Mouse (Mus musculus) liver, adult (tissue): ENCODE measurements at regions not wholly inside any gene's neighbourhood (a gene's known extent, or its start where the extent isn't known, plus 50 kb on each side); places are given as distances from the start of the nearest gene placed in this dataset.

Experiments used
- GATA4 ChIP-seq: IDR thresholded peaks from 2 replicates; pipeline ENCODE4 v1.6.1; 2014; ENCODE audit warnings: mild to moderate bottlenecking, low read length; ENCODE audit not compliant: insufficient replicate concordance

DNA sequence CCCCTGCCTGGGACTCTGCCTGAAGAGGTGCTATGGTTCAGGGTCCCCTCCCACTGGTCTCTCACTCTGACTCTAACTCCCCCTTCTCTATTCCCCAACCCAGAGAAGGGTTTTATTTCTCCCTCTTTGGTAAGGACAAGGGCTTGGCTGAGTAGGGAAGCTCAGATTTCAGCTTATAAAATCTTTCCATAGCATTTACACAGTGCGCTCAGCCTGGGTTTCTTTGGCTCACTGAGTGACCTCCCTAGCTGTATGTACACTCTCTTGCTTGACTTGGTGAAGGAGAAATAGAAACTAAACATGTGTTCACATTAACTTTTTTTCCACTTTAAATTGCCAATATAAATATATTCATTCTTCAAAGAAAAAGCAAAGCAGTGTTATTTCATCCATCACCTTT lies 186.9 kb upstream of the G2e3 start:
- TF ChIP-seq GATA4, result no peak

DNA sequence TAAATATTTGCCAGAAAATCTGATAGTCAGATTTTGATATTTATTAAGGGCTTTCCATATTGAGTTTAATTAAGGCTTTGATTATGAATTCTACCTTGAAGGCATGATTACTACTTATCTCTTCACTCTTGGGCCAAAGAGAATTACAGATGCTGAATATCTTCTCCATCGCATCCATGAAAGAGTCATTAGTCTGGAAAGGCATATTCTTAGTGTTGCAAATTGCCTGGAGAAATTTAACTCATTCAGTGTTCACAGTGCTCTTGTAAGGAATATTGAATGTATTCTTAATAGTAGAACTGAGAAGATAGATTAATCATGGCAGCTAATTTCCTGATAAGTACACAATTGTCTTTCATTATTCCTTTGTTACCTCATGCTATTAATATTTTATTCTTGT lies 187.7 kb upstream of the G2e3 start:
- no peak for TF ChIP-seq GATA4

DNA sequence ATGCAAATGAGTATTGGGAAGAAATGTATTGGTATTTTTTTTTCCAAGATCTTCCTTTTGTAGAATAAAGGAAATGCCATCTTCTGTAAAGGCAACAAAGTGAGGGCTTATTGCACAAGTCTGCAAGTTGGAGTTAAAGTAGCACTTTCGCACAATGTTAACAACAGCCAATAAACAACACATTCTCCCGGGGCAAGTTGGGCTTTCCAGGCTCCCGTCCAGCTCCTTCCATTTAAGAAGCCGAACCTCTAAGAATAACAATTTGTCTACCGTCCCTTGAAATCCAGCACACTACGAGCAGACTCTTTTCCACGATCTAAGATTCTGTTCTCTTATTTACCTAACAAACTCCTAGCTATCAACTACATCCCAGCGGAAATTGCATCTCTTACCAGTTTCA lies 199.9 kb upstream of the G2e3 start:
- TF ChIP-seq GATA4, result no peak

DNA sequence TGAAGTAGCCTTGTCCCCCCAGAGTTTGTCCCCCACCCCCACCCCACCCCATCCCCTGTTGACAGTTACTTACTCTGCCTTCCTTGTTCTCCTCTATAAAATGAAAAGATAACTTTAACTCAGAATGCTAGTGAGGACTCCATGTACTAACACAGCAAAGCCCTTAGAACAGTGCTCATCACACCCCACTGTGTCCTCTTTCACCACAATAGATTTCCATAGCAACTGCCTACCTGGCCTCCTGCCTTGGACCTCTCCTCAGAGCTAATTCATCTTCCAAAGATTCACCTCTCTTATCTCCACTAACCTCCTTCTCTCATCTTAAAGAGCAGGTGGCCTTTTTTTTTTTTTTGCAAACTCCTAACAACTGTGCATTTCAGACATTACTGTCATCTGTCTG lies 204.0 kb upstream of the G2e3 start:
- TF ChIP-seq GATA4, result no peak

DNA sequence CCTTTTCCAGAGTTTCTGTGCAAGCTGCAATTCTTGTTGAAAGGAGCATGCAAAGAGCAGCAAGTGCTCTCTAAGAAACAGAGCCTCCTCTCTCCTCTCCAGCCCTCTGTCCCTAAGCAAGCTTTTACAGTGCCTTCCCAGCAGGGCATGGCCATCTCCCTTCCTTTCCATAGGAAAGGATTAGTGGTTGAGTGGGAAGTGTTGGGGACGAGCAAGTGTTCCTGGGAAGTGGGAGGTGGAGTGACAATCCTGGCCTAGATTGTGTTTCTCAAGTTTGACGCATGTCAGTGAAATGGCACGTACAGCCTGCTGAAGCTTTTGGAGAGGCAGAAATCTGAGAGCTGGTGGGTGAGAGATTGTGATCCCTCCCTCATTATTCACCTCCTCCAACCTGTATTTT lies 204.7 kb upstream of the G2e3 start:
- no peak for TF ChIP-seq GATA4

DNA sequence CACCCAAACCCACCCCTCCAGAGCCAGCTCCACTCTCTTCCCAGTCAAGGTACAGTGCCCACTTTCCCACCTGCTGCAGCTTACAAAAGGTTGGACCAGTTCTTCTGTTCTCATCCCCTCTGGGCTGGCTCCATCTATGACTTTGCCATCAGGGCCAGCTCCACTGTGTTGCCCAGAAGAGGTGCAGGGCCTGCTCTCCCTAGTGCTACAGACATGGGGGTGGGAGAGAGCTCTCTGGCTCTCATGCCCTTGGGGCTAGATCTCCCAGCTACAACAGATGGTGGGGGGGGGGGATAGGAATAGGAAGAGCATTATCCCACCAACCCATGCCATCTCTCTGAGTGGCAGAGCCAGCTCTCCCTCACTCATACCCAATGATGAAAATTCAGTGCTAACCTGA lies 219.6 kb upstream of the G2e3 start:
- TF ChIP-seq GATA4, result no peak

DNA sequence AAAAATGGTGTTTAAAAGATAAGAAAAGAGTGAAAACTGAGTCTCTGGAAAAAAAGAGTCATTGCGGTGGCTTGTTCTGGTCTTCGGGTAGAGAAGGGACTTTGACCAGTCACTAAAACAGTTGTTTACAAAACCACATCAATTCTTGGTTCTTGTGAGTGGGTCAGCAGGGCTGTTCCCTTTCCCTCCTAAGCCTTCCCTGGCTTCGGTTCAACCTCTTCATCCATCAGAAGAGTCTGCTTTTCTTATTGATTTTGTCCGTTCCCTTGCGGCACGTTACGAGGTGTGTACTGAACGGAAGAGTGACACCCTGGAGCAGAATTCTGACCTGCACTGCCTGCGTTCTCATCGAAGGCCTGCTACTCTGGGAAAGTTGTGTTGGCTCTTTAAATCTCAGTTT lies 229.1 kb upstream of the G2e3 start:
- no peak for TF ChIP-seq GATA4

DNA sequence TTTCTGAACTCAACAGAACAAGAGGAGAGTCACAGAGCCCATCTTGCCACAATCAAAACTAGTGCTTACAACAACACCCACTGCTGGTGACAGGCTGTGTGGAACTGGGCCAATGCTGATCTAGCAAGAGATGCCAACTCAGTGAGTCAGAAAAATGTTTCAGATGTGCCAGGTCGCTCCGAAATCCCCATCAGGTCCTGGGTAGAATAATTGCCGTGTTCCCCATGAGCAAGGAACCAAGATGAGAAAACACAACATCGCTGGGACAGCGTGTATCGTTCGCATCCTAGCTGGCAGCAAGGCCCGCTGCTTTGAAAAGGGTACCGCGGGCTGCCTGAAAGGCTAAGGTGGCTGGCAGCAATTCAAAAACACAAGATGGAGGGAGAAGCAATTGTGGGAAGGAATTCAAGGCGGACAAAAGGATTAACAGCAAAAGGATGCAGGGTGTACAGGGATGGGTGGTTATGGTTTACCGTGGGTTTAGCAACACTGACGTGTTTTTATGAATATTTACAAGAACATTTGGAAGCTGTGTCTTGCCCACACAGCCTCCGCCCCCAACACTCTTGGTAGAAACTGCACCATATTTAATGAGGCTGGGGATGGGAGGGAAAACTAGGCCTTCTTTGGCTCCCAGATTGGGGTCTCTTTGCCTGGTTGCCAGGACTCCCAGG lies 229.7 kb upstream of the G2e3 start:
- TF ChIP-seq GATA4, result no peak

DNA sequence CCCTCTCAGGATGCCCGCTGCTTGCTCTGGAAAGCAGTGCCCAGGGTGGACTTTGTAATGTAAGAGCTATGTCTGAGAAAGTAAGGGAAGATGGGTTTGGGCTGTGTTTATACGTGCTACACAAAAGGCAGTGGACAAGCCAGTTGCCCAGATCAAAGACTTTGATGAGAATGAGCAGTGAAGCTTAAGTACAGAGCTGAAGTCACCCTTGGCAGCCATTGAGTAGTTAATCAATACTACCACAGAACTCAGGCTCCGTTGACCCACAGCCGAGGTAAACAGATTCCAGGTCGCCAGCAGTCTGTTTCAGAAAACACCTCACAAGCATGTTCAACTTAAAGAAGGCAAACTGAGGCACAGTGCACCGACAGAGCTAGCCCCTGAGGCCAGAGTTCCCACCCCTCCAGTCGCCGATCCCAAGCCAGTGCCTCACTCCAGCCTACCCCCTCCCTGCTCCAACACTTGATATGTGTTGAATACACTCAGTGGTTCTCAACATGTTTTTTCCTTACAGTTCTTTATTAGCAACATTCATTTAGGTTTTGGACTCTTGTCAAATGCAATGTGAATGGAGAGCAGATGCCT lies 230.3 kb upstream of the G2e3 start:
- no peak for TF ChIP-seq GATA4

DNA sequence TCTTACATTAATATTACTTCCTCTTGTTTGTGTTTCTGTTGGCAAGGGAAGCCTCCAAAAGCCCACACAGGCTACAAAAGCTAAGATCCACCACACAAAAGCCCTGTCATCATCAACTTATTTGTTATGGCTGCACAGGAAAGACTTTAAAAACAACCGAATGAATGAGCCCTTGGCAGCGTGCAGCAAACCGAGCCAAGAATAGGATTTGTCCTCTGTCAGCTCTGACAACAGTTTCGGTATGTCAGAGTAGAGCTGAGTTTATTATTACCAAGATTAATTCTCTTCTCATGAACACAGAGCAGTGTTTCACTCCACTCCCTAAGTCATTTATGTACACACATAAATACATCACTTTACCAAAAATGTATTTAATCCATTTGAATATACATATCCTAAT lies 236.1 kb upstream of the G2e3 start:
- TF ChIP-seq GATA4, result no peak

DNA sequence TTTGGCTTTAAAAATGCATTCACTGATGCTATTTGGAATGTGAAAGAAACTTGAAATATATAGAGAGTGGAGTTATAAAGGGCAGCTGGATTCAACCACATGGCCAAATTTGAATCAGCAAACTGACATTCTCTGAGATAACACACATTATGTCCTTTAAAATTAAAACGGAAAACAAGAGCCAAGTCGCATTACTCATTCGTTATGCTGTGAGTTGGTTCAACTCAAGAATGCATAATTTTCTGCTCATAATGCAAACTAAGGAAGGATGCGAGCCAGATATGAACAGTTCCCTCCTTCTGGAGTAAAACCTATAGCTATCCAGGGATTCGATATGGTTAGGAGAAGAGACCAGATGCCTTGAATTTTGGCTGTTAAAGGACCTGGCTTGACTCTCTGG lies 239.8 kb upstream of the G2e3 start:
- TF ChIP-seq GATA4, result no peak

DNA sequence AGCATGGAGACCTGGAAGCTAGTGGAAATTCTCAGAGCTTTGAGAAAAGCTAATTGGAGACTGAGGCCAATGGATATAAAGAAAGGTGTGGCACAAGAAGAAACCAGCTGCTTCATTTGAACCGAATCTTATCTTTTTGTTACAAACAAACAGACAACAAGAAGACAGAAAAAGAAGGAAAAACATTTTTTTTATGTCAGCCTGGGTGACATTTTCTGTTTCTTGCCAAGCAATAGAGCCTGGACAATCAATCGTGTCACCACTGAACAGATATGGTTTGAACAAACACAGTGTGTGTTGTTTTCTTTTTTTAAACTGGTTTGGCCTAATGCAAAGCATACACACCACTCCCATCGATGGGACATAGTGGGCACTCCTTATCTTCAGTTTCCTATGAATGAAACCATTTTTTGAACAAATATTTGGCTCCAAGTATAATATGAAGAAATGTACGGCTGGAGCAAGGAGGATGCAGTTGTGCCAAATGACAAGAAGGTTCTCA lies 244.3 kb upstream of the G2e3 start:
- no peak for TF ChIP-seq GATA4

DNA sequence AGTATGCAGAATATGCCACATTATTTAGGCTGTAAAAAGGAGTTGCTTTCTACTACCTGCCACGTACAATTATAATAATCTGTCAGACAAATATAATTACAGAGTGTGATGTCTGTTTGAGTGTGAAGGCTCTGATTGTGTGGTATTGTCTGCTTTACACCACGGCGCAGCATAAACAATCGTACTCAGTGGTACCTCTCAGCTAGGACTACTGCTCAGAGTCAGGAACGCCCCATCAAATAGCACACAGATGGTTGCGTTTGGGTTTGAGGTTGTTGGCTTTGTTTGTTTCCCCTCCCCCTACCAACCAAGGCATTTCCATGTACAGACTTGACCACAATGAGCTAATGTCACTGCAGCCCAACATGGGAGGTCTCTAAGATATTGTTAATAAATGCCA lies 246.2 kb upstream of the G2e3 start:
- no peak for TF ChIP-seq GATA4

DNA sequence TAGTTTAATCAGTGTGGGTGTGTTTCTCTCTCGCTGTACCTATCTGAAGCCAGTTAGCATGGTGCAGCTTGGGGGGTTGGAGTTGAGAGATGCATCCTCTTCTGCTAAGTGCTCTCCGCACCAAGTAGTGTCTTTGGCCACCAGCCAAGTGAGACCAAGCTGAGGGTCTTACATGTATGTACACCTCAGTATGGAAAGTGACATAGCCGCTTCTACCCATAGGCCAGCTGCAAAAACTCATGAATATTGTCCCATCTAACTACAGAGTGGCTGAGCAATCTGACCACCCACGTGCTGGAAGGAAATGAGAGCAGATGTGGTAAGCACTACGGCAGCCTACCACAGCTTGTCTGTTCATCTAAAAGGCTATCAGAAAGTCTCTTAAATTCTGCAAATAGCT lies 247.0 kb upstream of the G2e3 start:
- TF ChIP-seq GATA4, result no peak

DNA sequence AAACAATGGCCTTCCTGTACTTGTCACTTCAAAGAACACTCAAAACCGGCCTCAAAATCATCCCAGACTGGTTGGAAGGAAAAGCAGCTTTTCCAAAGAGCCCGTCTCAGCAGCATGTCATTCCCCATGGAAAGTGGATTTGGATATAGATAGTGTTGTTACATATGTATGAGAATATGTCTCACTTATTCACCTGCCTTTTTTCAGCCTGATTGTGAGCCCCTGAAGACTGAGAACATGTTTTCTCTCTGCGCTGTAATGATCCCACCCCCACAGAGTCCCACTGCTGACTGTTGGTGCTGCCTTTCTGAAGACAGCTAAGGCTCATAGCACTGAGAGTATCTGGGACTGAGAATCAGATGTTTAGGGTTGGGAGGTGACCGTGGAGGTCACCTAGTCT lies 251.9 kb upstream of the G2e3 start:
- TF ChIP-seq GATA4, result no peak

DNA sequence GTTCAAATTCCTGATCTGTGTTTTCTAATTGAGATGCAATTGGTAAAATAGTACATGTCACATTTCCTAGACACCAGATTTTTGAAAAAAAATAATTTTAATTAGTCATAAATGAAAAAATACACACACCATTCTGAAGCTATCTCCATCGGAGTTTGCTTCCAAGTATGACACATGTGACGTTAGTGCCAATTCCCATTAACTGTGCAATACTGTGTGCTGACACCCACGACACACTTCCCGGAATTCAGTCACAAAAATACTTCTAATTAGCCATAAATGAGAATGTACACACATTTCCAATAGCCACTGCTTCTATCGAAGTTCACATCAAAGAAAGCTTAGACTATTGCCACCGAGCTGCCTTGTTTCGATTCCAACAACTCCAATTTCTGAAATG lies 258.5 kb upstream of the G2e3 start:
- no peak for TF ChIP-seq GATA4

DNA sequence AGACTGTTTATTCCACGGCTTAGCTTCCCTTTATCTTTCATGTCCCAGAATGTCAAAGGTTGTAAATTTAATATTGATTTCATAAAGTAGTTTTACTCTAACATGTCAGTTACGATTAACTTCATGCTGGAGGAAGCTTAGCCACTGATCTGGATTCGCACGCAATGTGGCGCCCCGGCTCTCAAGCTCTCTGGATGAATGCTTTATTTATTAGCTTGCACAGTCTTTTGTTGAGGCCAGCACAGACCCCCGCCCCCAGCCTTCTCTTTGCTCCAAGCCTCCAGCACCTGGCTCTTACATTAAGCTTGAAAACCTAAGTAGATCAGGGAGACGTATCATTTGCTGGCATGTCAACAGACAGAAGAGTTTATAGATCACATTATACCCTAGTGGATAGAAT lies 266.1 kb upstream of the G2e3 start:
- TF ChIP-seq GATA4, result no peak
